Mouse (Mus musculus) brain, embryonic 14.5 days (tissue): ENCODE results near the gene Exosc7.

ENCODE experiments used
- CTCF ChIP-seq: fragments of 200-500 bp; IDR thresholded peaks from 2 replicates; pipeline ENCODE4 v1.5.1; 2012; ENCODE audit warnings: inconsistent platforms, mild to moderate bottlenecking, moderate library complexity, borderline replicate concordance; ENCODE audit not compliant: insufficient read depth, insufficient read length; ENCODE audit errors: extremely low read depth
- POLR2A ChIP-seq: fragments of 200-500 bp; IDR thresholded peaks from 2 replicates; pipeline ENCODE4 v1.6.1; 2012; ENCODE audit warnings: mild to moderate bottlenecking, inconsistent platforms, borderline replicate concordance; ENCODE audit not compliant: poor library complexity, insufficient read depth, insufficient read length, severe bottlenecking; ENCODE audit errors: extremely low read depth

DNA sequence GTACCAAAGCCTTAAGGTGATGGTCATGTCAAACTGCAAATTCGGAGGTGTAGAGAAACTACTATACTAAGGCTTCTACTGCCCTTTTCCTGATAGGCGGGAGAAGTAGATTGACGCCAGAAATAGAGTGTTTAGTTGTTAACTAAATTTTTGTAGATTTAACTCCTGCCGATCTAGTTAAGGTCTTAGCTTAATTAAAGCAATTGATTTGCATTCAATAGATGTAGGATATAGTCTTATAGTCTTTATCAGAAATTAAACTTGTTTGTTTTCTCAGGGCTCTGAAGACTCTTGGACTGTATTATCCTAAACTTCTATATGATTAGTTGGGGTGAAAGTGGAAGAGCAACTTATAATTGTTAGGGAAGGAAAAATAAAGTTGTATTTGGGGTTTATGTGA, 5.8 kb upstream of the Exosc7 start:
- no peak for TF ChIP-seq CTCF
- no peak for TF ChIP-seq POLR2A
